Mouse (Mus musculus) small intestine, adult 2 months (tissue): Measurements from ENCODE around the gene Lrrc72.

Experiments used
- CTCF ChIP-seq: fragments of 200-500 bp; IDR thresholded peaks from 2 replicates; pipeline ENCODE4 v1.5.1; 2012; ENCODE audit warnings: low read depth, mild to moderate bottlenecking, control low read depth, inconsistent platforms, low read length, moderate library complexity, mixed read lengths; ENCODE audit not compliant: insufficient replicate concordance, insufficient read length; ENCODE audit errors: extremely low read depth
- POLR2A ChIP-seq: fragments of 200-500 bp; IDR thresholded peaks from 2 replicates; pipeline ENCODE4 v1.6.1; 2012; ENCODE audit warnings: low read depth, mild to moderate bottlenecking, control low read depth, inconsistent platforms, low read length, moderate library complexity

DNA sequence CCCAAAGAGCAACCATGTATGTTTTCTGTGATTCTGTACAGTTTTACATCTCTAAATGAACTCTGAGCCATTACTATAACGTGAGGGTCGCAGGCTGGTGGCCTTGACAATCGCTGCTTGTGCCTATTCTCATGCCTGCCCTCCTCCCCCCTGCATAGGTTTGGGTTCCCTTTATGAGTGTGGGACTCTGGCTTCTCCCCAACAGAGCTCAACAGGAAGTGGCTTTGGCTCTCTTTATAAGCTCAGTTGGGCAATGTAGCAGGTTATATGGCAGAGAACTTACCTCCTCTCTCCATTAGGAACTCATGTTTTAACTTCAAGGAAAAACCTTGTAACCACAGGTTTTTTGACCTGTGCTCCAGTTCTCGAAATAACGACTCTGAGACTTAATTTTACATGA is 62.9 kb downstream of the Lrrc72 start:
- no peak for TF ChIP-seq CTCF
- TF ChIP-seq POLR2A: no peak
